Mouse (Mus musculus): ENCODE results near the gene Apoe. TPM values are rescaled to one million over a fixed set of nuclear protein-coding genes. Genes with fewer than 3 reads are reported as not detected.

Apoe gene
- polyA plus RNA-seq, 1 experiment from 2014 or later: 340 TPM

Other genes with a start within 250 kb of the Apoe start
- 6.6 and 9.4 TPM in 2 replicates for gene Mark4, start 240.4 kb downstream of the Apoe start, polyA plus RNA-seq (2015; fragmentation: Nextera tagmentation; extraction: Ambion mirVana)
- gene Exoc3l2, start 235.9 kb downstream of the Apoe start, polyA plus RNA-seq (2015; fragmentation: Nextera tagmentation; extraction: Ambion mirVana): 3.0 TPM in 2 replicates
- 2.3 and 2.6 TPM in 2 replicates for gene Bloc1s3, start 190.8 kb downstream of the Apoe start, polyA plus RNA-seq (2015; fragmentation: Nextera tagmentation; extraction: Ambion mirVana)
- gene Trappc6a, start 190.8 kb downstream of the Apoe start, polyA plus RNA-seq (2015; fragmentation: Nextera tagmentation; extraction: Ambion mirVana): 76.2 and 81.2 TPM in 2 replicates
- gene Nkpd1, start 181.3 kb downstream of the Apoe start, polyA plus RNA-seq (2015; fragmentation: Nextera tagmentation; extraction: Ambion mirVana): 0.10 and 0.15 TPM in 2 replicates
- 21.3 and 24.4 TPM in 2 replicates for gene Ppp1r37, start 136.1 kb downstream of the Apoe start, polyA plus RNA-seq (2015; fragmentation: Nextera tagmentation; extraction: Ambion mirVana)
- gene Zfp296, start 121.9 kb downstream of the Apoe start, polyA plus RNA-seq (2015; fragmentation: Nextera tagmentation; extraction: Ambion mirVana): 0.55 and 0.66 TPM in 2 replicates
- gene Gemin7, start 121.6 kb downstream of the Apoe start, polyA plus RNA-seq (2015; fragmentation: Nextera tagmentation; extraction: Ambion mirVana): 148 and 161 TPM in 2 replicates
- 50.6 and 58.6 TPM in 2 replicates for gene Clasrp, start 94.7 kb downstream of the Apoe start, polyA plus RNA-seq (2015; fragmentation: Nextera tagmentation; extraction: Ambion mirVana)
- 8.8 and 10.0 TPM in 2 replicates for gene Relb, start 69.8 kb downstream of the Apoe start, polyA plus RNA-seq (2015; fragmentation: Nextera tagmentation; extraction: Ambion mirVana)
- 81.9 and 91.5 TPM in 2 replicates for gene Clptm1, start 34.2 kb downstream of the Apoe start, polyA plus RNA-seq (2015; fragmentation: Nextera tagmentation; extraction: Ambion mirVana)
- gene Apoc2, start 21.2 kb downstream of the Apoe start, polyA plus RNA-seq (2015; fragmentation: Nextera tagmentation; extraction: Ambion mirVana): 8.8 and 13.1 TPM in 2 replicates
- gene Gm44805, start 17.8 kb downstream of the Apoe start, polyA plus RNA-seq (2015; fragmentation: Nextera tagmentation; extraction: Ambion mirVana): 2.5 TPM in 1 of 2 replicates, not detected in the other
- 2.3 and 6.6 TPM in 2 replicates for gene Apoc4, start 17.7 kb downstream of the Apoe start, polyA plus RNA-seq (2015; fragmentation: Nextera tagmentation; extraction: Ambion mirVana)
- 15.7 and 20.7 TPM in 2 replicates for gene Apoc1, start 6.5 kb downstream of the Apoe start, polyA plus RNA-seq (2015; fragmentation: Nextera tagmentation; extraction: Ambion mirVana)
- gene Tomm40, start 16.2 kb upstream of the Apoe start, polyA plus RNA-seq (2015; fragmentation: Nextera tagmentation; extraction: Ambion mirVana): 168 and 177 TPM in 2 replicates
- gene Nectin2, start 51.3 kb upstream of the Apoe start, polyA plus RNA-seq (2015; fragmentation: Nextera tagmentation; extraction: Ambion mirVana): 130 and 138 TPM in 2 replicates
- gene Bcam, start 71.8 kb upstream of the Apoe start, polyA plus RNA-seq (2015; fragmentation: Nextera tagmentation; extraction: Ambion mirVana): 244 and 257 TPM in 2 replicates
- gene Cblc, start 97.6 kb upstream of the Apoe start, polyA plus RNA-seq (2015; fragmentation: Nextera tagmentation; extraction: Ambion mirVana): 8.3 and 9.1 TPM in 2 replicates
- gene Bcl3, start 123.6 kb upstream of the Apoe start, polyA plus RNA-seq (2015; fragmentation: Nextera tagmentation; extraction: Ambion mirVana): 3.9 and 4.9 TPM in 2 replicates
- 0.16 TPM in 1 of 2 replicates, not detected in the other for gene Gm19345, start 152.8 kb upstream of the Apoe start, polyA plus RNA-seq (2015; fragmentation: Nextera tagmentation; extraction: Ambion mirVana)
- not detected in 2 replicates for gene Ceacam16, start 162.1 kb upstream of the Apoe start, polyA plus RNA-seq (2015; fragmentation: Nextera tagmentation; extraction: Ambion mirVana)
- 0.09 TPM in 1 of 2 replicates, not detected in the other for gene Ceacam19, start 188.8 kb upstream of the Apoe start, polyA plus RNA-seq (2015; fragmentation: Nextera tagmentation; extraction: Ambion mirVana)
- gene Pvr, start 222.0 kb upstream of the Apoe start, polyA plus RNA-seq (2015; fragmentation: Nextera tagmentation; extraction: Ambion mirVana): 13.7 and 13.9 TPM in 2 replicates